Mouse (Mus musculus): ENCODE measurements around the gene Mybpc3.

Mybpc3 gene

GRCm38 (mm10) chr2:91123521-91123920 lies 5.6 kb downstream of the Mybpc3 start:
- no peak for DNase-seq

- DNase-seq = no peak
Measured at GRCm38 (mm10) chr2:91125101-91125500, 7.2 kb downstream of the Mybpc3 start.

DNA sequence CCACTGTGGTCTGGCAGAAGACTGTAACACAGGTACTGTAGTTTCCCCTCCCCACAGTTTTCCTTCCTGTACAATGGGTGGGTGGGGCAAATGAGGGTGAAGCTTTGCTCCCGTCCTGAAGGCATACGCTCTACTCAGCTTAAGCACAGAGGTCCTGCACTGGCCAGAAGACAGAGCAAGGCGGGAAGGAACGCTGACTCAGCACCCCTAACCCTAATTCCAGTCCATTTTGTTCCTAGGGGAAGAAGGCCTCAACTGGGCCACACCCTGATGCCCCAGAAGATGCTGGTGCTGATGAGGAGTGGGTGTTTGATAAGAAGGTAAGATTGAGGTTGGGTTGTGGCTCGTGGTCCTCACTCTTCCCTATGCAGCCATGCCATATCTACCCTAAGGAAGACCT lies 10.8 kb downstream of the Mybpc3 start:
- DNase-seq = no peak

DNA sequence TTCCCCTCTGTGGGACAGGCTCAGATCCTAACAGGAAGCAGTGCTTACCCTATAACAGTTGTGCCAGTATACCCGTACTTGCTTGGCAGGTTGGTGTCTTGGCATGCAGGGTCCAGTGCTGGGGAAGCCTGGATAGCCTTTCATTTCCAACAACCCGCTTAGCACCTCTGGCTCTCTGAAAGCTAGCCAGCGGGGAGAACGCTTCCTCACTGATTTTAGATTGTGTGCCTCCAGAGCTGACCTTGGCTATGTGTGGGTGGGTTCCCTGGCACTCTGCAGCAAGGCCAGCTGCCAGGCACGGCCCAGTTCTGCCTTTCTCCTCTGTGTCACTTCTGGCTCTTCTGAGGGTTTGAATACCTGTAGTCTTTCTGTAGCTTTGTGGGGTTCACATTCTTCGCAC lies 12.2 kb downstream of the Mybpc3 start:
- DNase-seq = no peak

- no peak for DNase-seq
Measured at GRCm38 (mm10) chr2:91131251-91131650, 13.3 kb downstream of the Mybpc3 start.

DNA sequence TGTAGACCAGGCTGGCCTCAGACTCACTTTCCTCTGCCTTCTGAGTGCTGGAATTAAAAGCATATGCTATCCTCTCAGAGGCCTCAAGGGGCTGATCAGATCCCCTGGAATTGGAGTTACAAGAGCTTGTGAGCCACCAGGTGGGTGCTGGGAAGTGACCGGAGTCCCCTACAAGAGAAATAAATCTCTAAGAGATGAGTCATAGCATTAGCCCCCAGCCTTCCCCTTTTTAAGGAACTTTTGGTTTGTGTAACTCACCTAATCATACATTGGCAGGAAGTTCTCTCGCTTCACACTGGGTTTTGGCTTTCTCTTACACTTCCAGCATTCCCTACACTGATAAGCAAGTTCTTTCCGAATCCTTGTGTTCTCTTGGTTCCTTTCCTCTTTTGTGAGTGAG lies 14.1 kb downstream of the Mybpc3 start:
- no peak for DNase-seq

DNA sequence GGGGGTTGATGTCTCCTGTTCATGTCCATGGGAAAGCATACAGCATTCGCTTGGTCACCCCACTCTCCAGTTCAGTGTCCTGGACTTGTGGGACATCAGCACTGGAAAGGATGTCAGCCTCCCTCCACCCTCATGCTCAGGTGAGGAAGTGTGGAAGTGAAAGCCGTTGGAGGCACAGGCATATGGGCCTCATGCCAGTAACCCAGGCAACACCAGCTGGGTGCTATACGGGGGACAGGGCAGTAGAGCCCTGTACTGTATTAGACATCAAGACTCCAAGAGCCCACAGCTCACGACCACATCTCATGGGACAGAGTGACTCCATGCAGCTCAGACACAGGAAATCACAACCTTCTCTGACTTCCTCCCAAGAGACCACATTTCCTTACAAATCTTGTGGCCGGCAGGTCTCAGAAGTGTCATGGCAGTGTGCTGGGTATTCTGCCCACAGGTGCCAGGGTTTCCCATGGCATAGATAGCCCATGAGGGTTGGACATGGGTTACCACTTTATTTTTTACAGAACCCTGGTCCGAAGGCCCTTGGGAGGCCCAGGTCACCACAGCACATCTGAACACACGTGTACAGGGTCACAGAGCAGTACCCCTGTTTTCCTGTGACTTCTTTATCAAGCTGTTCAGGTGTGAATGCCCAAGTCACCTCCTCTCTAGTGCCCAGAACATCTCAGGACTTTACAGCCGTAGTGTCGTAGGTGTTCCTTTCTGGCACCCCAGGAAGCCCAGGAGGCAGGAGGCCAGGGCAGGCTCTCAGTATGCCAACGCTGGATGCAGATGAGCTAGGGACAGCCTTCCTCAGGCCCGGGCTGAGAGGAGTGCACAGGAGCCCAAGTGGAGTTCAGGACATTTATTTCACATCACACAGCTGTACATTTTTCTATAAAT lies 18.8 kb downstream of the Mybpc3 start:
- DNase-seq = peak; percentile 66

DNA sequence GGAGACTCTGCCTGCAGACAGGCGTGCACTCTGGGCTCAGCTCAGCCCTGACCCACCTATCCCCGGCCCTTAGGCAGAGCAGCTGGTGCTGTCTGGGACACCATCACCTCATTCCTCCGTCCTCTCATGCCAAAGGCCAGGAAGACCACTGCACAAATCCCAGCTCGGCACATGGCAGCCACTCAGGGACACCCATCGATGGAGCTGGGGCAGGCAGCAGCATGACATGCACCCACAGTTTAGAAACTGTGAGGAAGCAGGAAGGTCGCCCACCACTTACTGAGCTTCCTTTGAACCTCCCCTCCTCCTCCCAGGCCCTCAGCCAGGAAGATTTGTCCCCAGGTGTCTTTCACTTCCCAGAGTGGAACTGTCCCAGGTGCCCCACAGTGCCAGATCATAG lies 19.5 kb downstream of the Mybpc3 start:
- no peak for DNase-seq

GRCm38 (mm10) chr2:91139311-91139710 lies 21.4 kb downstream of the Mybpc3 start:
- DNase-seq = no peak

DNA sequence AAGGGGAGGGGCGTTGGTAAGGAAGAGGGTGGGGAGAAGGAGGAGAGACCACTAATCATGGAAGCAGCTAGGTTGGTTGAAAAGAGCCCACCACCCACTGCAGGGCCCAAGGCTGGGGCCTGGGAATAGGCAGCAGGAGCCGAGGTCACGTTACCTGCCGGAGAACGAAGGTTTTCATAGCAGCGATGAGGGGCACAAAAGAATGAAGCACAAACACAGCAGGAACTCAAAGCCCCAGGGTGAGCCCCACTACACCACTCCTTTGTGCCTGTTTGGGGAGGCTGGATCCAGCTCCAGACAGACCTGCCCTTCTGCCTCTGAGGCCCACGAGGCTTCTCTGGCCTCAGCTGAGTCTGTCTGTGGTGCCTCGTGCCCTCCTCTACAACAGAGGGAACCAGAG lies 21.8 kb downstream of the Mybpc3 start:
- no peak for DNase-seq

GRCm38 (mm10) chr2:91142920-91143319 lies 25.0 kb downstream of the Mybpc3 start:
- DNase-seq = no peak

- no peak for DNase-seq
Measured at GRCm38 (mm10) chr2:91143401-91143800, 25.5 kb downstream of the Mybpc3 start.

DNA sequence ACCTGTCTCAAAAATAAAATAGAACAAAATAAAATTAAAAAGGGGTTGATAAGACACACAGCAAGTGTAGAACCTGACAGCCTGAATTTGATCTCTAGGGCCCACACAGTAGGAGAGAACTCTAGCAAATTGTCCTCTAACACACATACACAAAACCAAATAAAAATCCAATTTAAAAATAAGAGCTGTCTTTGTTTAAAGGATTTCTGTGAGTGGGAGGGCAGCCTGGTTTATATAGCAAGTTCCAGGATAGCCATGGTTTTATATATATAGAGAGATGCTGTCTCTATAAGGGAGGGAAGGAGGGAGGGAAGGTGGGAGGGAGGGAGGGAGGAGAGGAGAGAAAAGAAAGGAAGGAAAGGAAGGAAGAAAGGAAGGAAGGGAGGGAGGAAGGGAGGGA lies 30.2 kb downstream of the Mybpc3 start:
- DNase-seq = no peak

DNA sequence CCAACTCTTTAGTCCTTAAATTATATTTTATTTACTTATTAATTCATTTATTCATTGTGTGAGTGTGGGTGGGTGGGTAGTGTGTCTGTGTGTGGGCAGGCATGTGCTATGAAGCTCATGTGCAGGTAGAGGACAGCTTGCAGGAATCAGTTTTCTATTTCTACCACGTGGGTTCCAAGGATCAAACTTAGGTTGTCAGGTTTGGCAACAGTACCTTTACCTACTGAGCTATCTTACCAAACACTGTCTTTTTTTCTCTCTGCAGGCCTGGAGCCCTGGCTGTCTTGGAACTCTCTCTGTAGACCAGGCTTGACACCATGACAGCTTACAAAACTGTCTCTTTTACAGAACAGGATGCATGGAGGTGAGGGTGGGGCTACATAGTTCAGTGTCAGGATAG lies 33.4 kb downstream of the Mybpc3 start:
- no peak for DNase-seq

- no peak for DNase-seq
Measured at GRCm38 (mm10) chr2:91152885-91153377, 35.0 kb downstream of the Mybpc3 start.

GRCm38 (mm10) chr2:91154091-91154490 lies 36.1 kb downstream of the Mybpc3 start:
- no peak for DNase-seq

DNA sequence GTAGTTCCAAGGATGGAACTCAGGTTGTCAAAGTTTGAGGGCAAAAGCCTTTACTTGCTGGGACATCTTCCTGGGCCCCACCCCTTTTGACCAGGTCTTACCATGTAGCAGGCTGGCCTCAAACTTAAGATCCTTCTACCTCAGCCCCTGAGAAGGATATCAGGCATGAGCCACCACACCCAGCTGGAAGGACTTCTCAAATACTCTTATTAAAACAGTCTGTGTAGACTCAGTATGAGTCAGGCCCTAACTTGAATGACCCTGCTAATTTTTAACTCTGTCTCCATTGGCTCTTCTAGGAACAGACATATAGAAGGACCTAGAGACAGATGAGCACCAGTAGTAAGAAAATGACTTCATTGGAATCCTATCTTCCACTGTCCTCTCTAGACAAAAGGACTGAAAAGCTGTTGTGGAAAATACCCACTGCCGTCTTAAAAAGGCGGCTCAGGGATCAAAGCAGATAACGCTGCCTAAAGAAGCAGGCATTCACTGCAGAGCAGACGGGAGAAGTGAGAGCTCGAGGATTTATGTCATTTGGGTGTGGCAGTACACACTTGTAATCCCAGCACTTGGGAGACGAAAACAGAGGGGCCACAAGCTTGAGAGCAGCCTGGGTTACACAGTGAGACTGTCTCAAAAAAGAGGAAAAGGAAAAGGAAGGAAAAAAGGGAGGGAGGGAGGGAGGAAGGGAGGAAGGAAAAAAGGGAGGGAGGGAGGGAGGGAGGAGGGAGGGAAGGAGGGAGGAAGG lies 39.2 kb downstream of the Mybpc3 start:
- DNase-seq = no peak

GRCm38 (mm10) chr2:91160591-91160990 lies 42.6 kb downstream of the Mybpc3 start:
- no peak for DNase-seq

DNA sequence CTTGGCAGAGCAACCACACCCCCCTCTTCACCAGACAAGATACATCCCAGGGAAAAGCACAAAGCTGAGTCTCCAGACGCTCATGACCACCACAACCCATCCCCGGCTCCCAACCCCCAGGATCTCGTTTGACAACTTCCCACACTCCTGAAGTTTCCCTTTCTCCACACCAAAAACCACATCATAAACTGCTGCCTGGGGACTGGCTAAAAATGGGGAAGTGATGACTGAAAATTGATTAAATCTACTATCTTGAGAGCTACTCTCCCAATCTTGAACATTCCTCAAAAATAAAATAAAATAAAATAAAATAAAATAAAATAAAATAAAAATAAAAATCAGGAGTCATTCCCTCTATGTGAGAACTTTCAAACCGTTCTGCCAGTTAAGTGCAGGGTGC lies 45.0 kb downstream of the Mybpc3 start:
- no peak for DNase-seq

DNA sequence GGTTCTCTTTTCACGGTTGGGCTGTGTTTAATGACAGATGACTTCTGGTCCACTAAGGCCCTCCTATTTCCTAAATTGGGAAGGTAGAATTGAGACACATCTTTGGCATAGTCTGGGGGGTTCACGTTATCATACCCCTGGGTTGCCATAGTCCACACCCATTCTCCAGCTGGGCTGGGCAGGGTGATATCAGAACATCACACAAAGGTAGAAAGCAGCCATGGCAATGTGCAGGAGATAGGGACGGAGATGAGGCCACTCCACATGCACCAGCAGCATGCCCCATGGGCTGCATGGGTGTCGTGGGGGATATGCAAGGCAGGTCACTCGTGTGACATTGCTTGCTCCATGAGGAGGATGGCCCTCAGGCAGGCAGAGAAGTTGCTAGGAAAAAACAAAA lies 45.6 kb downstream of the Mybpc3 start:
- no peak for DNase-seq

DNA sequence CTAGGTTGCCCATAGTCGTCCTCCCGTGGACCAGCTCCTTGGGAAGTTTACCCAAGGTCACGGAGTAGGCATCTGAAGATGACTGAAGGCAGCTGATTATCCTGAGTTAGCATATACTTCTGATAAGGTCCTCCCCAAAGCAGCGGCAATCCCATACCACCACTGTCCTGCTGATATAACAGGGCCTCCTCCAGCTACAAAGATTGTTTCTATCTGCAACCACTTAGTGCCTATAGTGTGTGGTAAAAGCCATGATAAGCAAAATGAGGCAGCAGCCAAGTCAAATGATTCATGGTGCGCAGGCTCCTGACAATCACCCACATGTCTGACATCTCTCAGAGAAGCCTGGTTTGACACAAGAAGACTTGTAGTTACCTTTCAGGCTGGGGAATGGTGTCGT lies 47.0 kb downstream of the Mybpc3 start:
- no peak for DNase-seq

- no peak for DNase-seq
Measured at GRCm38 (mm10) chr2:91167629-91168028, 49.7 kb downstream of the Mybpc3 start.

- DNase-seq = no peak
Measured at GRCm38 (mm10) chr2:91169587-91170322, 51.8 kb downstream of the Mybpc3 start.

Data from cerebellum, adult 11-12 months (tissue).